Mouse (Mus musculus): ENCODE measurements around the gene Cnnm1. TPM values are rescaled to one million over a fixed set of nuclear protein-coding genes. Genes with fewer than 3 reads are reported as not detected.
A peak's percentile ranks its signal among the peaks of the same experiment; 100 is the strongest.

Gene Cnnm1
- polyA plus RNA-seq, 1 experiment: 0.06 TPM

- peak; percentile 91 for DNase-seq
- TF ChIP-seq POLR2A (IDR thresholded peaks at IDR 0.05; ENCODE audit: borderline replicate concordance, extremely low read depth, low read depth, low read length): peak; percentile 46; the same call in 1 of the 2 replicates
- TF ChIP-seq CTCF (IDR thresholded peaks at IDR 0.05; ENCODE audit: insufficient read depth, low read length): no peak
- Histone ChIP-seq H3K4me1 (ENCODE audit: control insufficient read depth, insufficient read depth, low read length) (peaks cover 6% of the 10 kb centered on the region; the same call in 1 of the 2 replicates), H3K4me3 (replicated peaks; ENCODE audit: extremely low read depth, low read depth, low read length) (peak within 1 kb of the TSS; percentile 82)
- WGBS: under 1% methylated on average over 58 of the region's 58 CpGs
Measured at GRCm38 (mm10) chr19:43524187-43525103, 84.2 kb downstream of the Cnnm1 start, which contains the start of gene Got1. Gene Got1, minus strand, starts transcription at chr19:43524605.

- WGBS: 10% methylated on average over 10 of the region's 10 CpGs
- H3K4me1 ChIP-seq (ENCODE audit: control insufficient read depth, insufficient read depth, low read length): peaks cover 6% of the 10 kb centered on the region; the same call in 1 of the 2 replicates
- no peak for DNase-seq
- peak overlapping the region; percentile 69 for H3K4me3 ChIP-seq (replicated peaks; ENCODE audit: extremely low read depth, low read depth, low read length)
- no peak for TF ChIP-seq CTCF (IDR thresholded peaks at IDR 0.05; ENCODE audit: insufficient read depth, low read length)
- TF ChIP-seq POLR2A (IDR thresholded peaks at IDR 0.05; ENCODE audit: borderline replicate concordance, extremely low read depth, low read depth, low read length): no peak
Measured at GRCm38 (mm10) chr19:43525104-43525482, 84.9 kb downstream of the Cnnm1 start.

- DNase-seq: no peak
- WGBS: 87% methylated on average over 7 of the region's 7 CpGs
- TF ChIP-seq CTCF (IDR thresholded peaks at IDR 0.05; ENCODE audit: insufficient read depth, low read length) (no peak), POLR2A (IDR thresholded peaks at IDR 0.05; ENCODE audit: borderline replicate concordance, extremely low read depth, low read depth, low read length) (no peak)
- Histone ChIP-seq H3K4me1 (ENCODE audit: control insufficient read depth, insufficient read depth, low read length) (peaks cover 6% of the 10 kb centered on the region), H3K4me3 (replicated peaks; ENCODE audit: extremely low read depth, low read depth, low read length) (no peak overlapping the region)
Measured at GRCm38 (mm10) chr19:43525566-43525965, 85.3 kb downstream of the Cnnm1 start.

- Histone ChIP-seq H3K4me1 (ENCODE audit: control insufficient read depth, insufficient read depth, low read length) (peaks cover 6% of the 10 kb centered on the region), H3K4me3 (replicated peaks; ENCODE audit: extremely low read depth, low read depth, low read length) (no peak overlapping the region)
- DNase-seq: no peak
- TF ChIP-seq CTCF (IDR thresholded peaks at IDR 0.05; ENCODE audit: insufficient read depth, low read length): no peak
- TF ChIP-seq POLR2A (IDR thresholded peaks at IDR 0.05; ENCODE audit: borderline replicate concordance, extremely low read depth, low read depth, low read length): no peak
- 84% methylated on average over 9 of the region's 9 CpGs for WGBS
Measured at GRCm38 (mm10) chr19:43526025-43526424, 85.8 kb downstream of the Cnnm1 start.

GRCm38 (mm10) chr19:43527131-43527530 is 86.9 kb downstream of the Cnnm1 start:
- H3K4me3 ChIP-seq (replicated peaks; ENCODE audit: extremely low read depth, low read depth, low read length): no peak overlapping the region
- no peak for TF ChIP-seq CTCF (IDR thresholded peaks at IDR 0.05; ENCODE audit: insufficient read depth, low read length)
- no peak for TF ChIP-seq POLR2A (IDR thresholded peaks at IDR 0.05; ENCODE audit: borderline replicate concordance, extremely low read depth, low read depth, low read length)
- no peak for DNase-seq
- peaks cover 6% of the 10 kb centered on the region for H3K4me1 ChIP-seq (ENCODE audit: control insufficient read depth, insufficient read depth, low read length)
- WGBS: 11% methylated on average over 11 of the region's 11 CpGs

GRCm38 (mm10) chr19:43528056-43528587 is 87.9 kb downstream of the Cnnm1 start:
- Histone ChIP-seq H3K4me3 (replicated peaks; ENCODE audit: extremely low read depth, low read depth, low read length) (no peak overlapping the region), H3K4me1 (ENCODE audit: control insufficient read depth, insufficient read depth, low read length) (peaks cover 6% of the 10 kb centered on the region)
- DNase-seq: no peak
- 88% methylated on average over 8 of the region's 8 CpGs for WGBS
- TF ChIP-seq CTCF (IDR thresholded peaks at IDR 0.05; ENCODE audit: insufficient read depth, low read length) (no peak), POLR2A (IDR thresholded peaks at IDR 0.05; ENCODE audit: borderline replicate concordance, extremely low read depth, low read depth, low read length) (no peak)

- Histone ChIP-seq H3K4me1 (ENCODE audit: control insufficient read depth, insufficient read depth, low read length) (peaks cover 2% of the 10 kb centered on the region; the same call in 1 of the 2 replicates), H3K4me3 (replicated peaks; ENCODE audit: extremely low read depth, low read depth, low read length) (peak overlapping the region; percentile 55)
- peak; percentile 48 for DNase-seq
- WGBS: 2% methylated on average over 13 of the region's 13 CpGs
- no peak for TF ChIP-seq POLR2A (IDR thresholded peaks at IDR 0.05; ENCODE audit: borderline replicate concordance, extremely low read depth, low read depth, low read length)
- TF ChIP-seq CTCF (IDR thresholded peaks at IDR 0.05; ENCODE audit: insufficient read depth, low read length): peak; percentile 79
Measured at GRCm38 (mm10) chr19:43530197-43530770, 90.0 kb downstream of the Cnnm1 start.

GRCm38 (mm10) chr19:43530921-43531320 is 90.7 kb downstream of the Cnnm1 start:
- DNase-seq: no peak
- Histone ChIP-seq H3K4me3 (replicated peaks; ENCODE audit: extremely low read depth, low read depth, low read length) (no peak overlapping the region), H3K4me1 (ENCODE audit: control insufficient read depth, insufficient read depth, low read length) (peaks cover 2% of the 10 kb centered on the region; the same call in 1 of the 2 replicates)
- WGBS: 22% methylated on average over 12 of the region's 12 CpGs
- TF ChIP-seq POLR2A (IDR thresholded peaks at IDR 0.05; ENCODE audit: borderline replicate concordance, extremely low read depth, low read depth, low read length) (no peak), CTCF (IDR thresholded peaks at IDR 0.05; ENCODE audit: insufficient read depth, low read length) (no peak)

- peaks cover under 1% of the 10 kb centered on the region; the same call in 1 of the 2 replicates for H3K4me1 ChIP-seq (ENCODE audit: control insufficient read depth, insufficient read depth, low read length)
- H3K4me3 ChIP-seq (replicated peaks; ENCODE audit: extremely low read depth, low read depth, low read length): no peak overlapping the region
- TF ChIP-seq CTCF (IDR thresholded peaks at IDR 0.05; ENCODE audit: insufficient read depth, low read length) (no peak), POLR2A (IDR thresholded peaks at IDR 0.05; ENCODE audit: borderline replicate concordance, extremely low read depth, low read depth, low read length) (no peak)
- WGBS: 89% methylated on average over 3 of the region's 3 CpGs
- no peak for DNase-seq
Measured at GRCm38 (mm10) chr19:43535372-43535771, 95.1 kb downstream of the Cnnm1 start.

All from lung, adult 2 months (tissue).